Mouse (Mus musculus) MEL (cell line): ENCODE results near the gene Prickle2. TPM values are rescaled to one million over a fixed set of nuclear protein-coding genes. Genes with fewer than 3 reads are reported as not detected.

Experiments used
- DNase-seq: peaks from one replicate; pipeline ENCODE4 v3.0.0; 2011; ENCODE audit warnings: low read depth, low spot score
- H3K27ac ChIP-seq: 2 replicates; pipeline ENCODE4 v1.5.1; 2012; ENCODE audit warnings: low read depth, mild to moderate bottlenecking, control low read depth, low read length, moderate library complexity; ENCODE audit not compliant: control insufficient read depth
- H3K27me3 ChIP-seq, 2 experiments: fragments of 150-350 bp in 1 of 2; sonication (generic) in 1 of 2; 2 replicates each; pipeline ENCODE4 v1.6.1; 2012; ENCODE audit warnings: low read length in 2 of 2, mild to moderate bottlenecking in 2 of 2, improper control_type of control experiment in 1 of 2, moderate library complexity in 1 of 2; ENCODE audit not compliant: insufficient read depth in 2 of 2, control insufficient read depth in 1 of 2
- H3K36me3 ChIP-seq, 2 experiments: 2 replicates each; pipeline ENCODE4 v1.6.1; 2012 to 2014; ENCODE audit warnings: low read length in 2 of 2, improper control_type of control experiment in 1 of 2, inconsistent platforms in 1 of 2, mild to moderate bottlenecking in 1 of 2; ENCODE audit not compliant: insufficient read depth in 2 of 2, control insufficient read depth in 1 of 2
- H3K4me1 ChIP-seq, 2 experiments: fragments of 150-350 bp in 1 of 2; sonication (generic) in 1 of 2; 2 replicates each; pipeline ENCODE4 v1.6.1; 2012; ENCODE audit warnings: low read length in 2 of 2, improper control_type of control experiment in 1 of 2, mild to moderate bottlenecking in 1 of 2; ENCODE audit not compliant: insufficient read depth in 2 of 2, control insufficient read depth in 1 of 2
- H3K4me3 ChIP-seq, 2 experiments: fragments of 150-350 bp in 1 of 2; sonication (generic) in 1 of 2; 2 replicates each; pipeline ENCODE4 v1.5.1; 2012; ENCODE audit warnings: low read depth in 2 of 2, low read length in 2 of 2, mild to moderate bottlenecking in 2 of 2, moderate library complexity in 2 of 2, control low read depth in 1 of 2, improper control_type of control experiment in 1 of 2; ENCODE audit not compliant: control insufficient read depth in 1 of 2, insufficient read depth in 1 of 2
- H3K79me2 ChIP-seq: 2 replicates; pipeline ENCODE4 v1.6.1; 2012; ENCODE audit warnings: mild to moderate bottlenecking, low read length, moderate library complexity; ENCODE audit not compliant: control insufficient read depth, poor library complexity, insufficient read depth
- H3K9ac ChIP-seq: 2 replicates; pipeline ENCODE4 v1.6.1; 2012; ENCODE audit warnings: low read depth, mild to moderate bottlenecking, control low read depth, low read length, moderate library complexity; ENCODE audit not compliant: control insufficient read depth, poor library complexity, severe bottlenecking
- H3K9me3 ChIP-seq: fragments of 150-350 bp; sonication (generic); replicated peaks from 2 replicates; pipeline ENCODE4 v1.6.1; 2012; ENCODE audit warnings: mild to moderate bottlenecking, low read length, improper control_type of control experiment, moderate library complexity; ENCODE audit not compliant: insufficient read depth
- BHLHE40 ChIP-seq: IDR thresholded peaks from 2 replicates; pipeline ENCODE4 v1.6.1; 2012; ENCODE audit warnings: low read depth, mild to moderate bottlenecking, inconsistent platforms, low read length, improper control_type of control experiment, borderline replicate concordance
- CHD1 ChIP-seq: IDR thresholded peaks from 2 replicates; pipeline ENCODE4 v1.6.1; 2012; ENCODE audit warnings: low read depth, mild to moderate bottlenecking, inconsistent platforms, low read length, improper control_type of control experiment
- E2F4 ChIP-seq: IDR thresholded peaks from 2 replicates; pipeline ENCODE4 v1.6.1; 2011; ENCODE audit warnings: low read depth, low read length, improper control_type of control experiment, borderline replicate concordance
- EP300 ChIP-seq, 2 experiments: IDR thresholded peaks; 2 replicates each; pipeline ENCODE4 v1.6.1; 2011; ENCODE audit warnings: improper control_type of control experiment in 2 of 2, low read length in 2 of 2, low read depth in 1 of 2, mild to moderate bottlenecking in 1 of 2
- ETS1 ChIP-seq: IDR thresholded peaks from 2 replicates; pipeline ENCODE4 v1.6.1; 2012; ENCODE audit warnings: low read depth, mild to moderate bottlenecking, inconsistent platforms, low read length, improper control_type of control experiment, moderate library complexity
- GABPA ChIP-seq: IDR thresholded peaks from 2 replicates; pipeline ENCODE4 v1.6.1; 2012; ENCODE audit warnings: low read depth, mild to moderate bottlenecking, inconsistent platforms, low read length, improper control_type of control experiment, moderate library complexity
- HCFC1 ChIP-seq: IDR thresholded peaks from 2 replicates; pipeline ENCODE4 v1.6.1; 2012; ENCODE audit warnings: low read depth, mild to moderate bottlenecking, inconsistent platforms, low read length, improper control_type of control experiment, moderate library complexity
- KAT2A ChIP-seq: conservative IDR thresholded peaks from 2 replicates; pipeline ENCODE4 v1.6.1; 2012; ENCODE audit warnings: low read depth, low read length, improper control_type of control experiment, inconsistent platforms
- MAX ChIP-seq: IDR thresholded peaks from 2 replicates; pipeline ENCODE4 v1.6.1; 2011; ENCODE audit warnings: low read length, improper control_type of control experiment
- MEF2A ChIP-seq: IDR thresholded peaks from 2 replicates; pipeline ENCODE4 v1.6.1; 2014; ENCODE audit warnings: low read depth, mild to moderate bottlenecking, inconsistent platforms, low read length, improper control_type of control experiment; ENCODE audit not compliant: poor library complexity, insufficient replicate concordance, severe bottlenecking; ENCODE audit errors: extremely low read depth
- MYB ChIP-seq: IDR thresholded peaks from 2 replicates; pipeline ENCODE4 v1.6.1; 2011; ENCODE audit warnings: mild to moderate bottlenecking, low read depth, low read length, improper control_type of control experiment
- NRF1 ChIP-seq: IDR thresholded peaks from 2 replicates; pipeline ENCODE4 v1.6.1; 2014; ENCODE audit warnings: low read depth, mild to moderate bottlenecking, inconsistent platforms, low read length, improper control_type of control experiment, moderate library complexity; ENCODE audit not compliant: poor library complexity, insufficient read depth, severe bottlenecking
- POLR2AphosphoS2 ChIP-seq: IDR thresholded peaks from 2 replicates; pipeline ENCODE4 v1.6.1; 2011; ENCODE audit warnings: low read length, improper control_type of control experiment
- POLR2AphosphoS5 ChIP-seq: IDR thresholded peaks from 2 replicates; pipeline ENCODE4 v1.6.1; 2012; ENCODE audit warnings: low read depth, borderline replicate concordance, mild to moderate bottlenecking, inconsistent platforms, low read length, moderate library complexity, mixed read lengths
- RAD21 ChIP-seq: IDR thresholded peaks from 2 replicates; pipeline ENCODE4 v1.6.1; 2011; ENCODE audit warnings: mild to moderate bottlenecking, low read depth, low read length, improper control_type of control experiment
- SIN3A ChIP-seq: IDR thresholded peaks from 2 replicates; pipeline ENCODE4 v1.6.1; 2012; ENCODE audit warnings: low read length, improper control_type of control experiment, inconsistent platforms
- SMC3 ChIP-seq: IDR thresholded peaks from 2 replicates; pipeline ENCODE4 v1.6.1; 2011; ENCODE audit warnings: low read depth, low read length, improper control_type of control experiment
- TBP ChIP-seq: IDR thresholded peaks from 2 replicates; pipeline ENCODE4 v1.8.0; 2011; ENCODE audit warnings: low read depth, low read length, improper control_type of control experiment
- TCF12 ChIP-seq: IDR thresholded peaks from 2 replicates; pipeline ENCODE4 v1.6.1; 2014; ENCODE audit warnings: low read depth, mild to moderate bottlenecking, inconsistent platforms, low read length, improper control_type of control experiment, moderate library complexity
- UBTF ChIP-seq: IDR thresholded peaks from 2 replicates; pipeline ENCODE4 v1.6.1; 2012; ENCODE audit warnings: low read depth, mild to moderate bottlenecking, inconsistent platforms, low read length, improper control_type of control experiment, moderate library complexity, borderline replicate concordance; ENCODE audit not compliant: insufficient read depth
- USF2 ChIP-seq, 2 experiments: IDR thresholded peaks; 2 replicates each; pipeline ENCODE4 v1.6.1; 2011 to 2012; ENCODE audit warnings: improper control_type of control experiment in 2 of 2, low read length in 2 of 2, borderline replicate concordance in 1 of 2, inconsistent platforms in 1 of 2, low read depth in 1 of 2, mild to moderate bottlenecking in 1 of 2; ENCODE audit not compliant: insufficient read depth in 1 of 2
- ZC3H11A ChIP-seq: IDR thresholded peaks from 2 replicates; pipeline ENCODE4 v1.6.1; 2012; ENCODE audit warnings: low read depth, mild to moderate bottlenecking, inconsistent platforms, low read length, improper control_type of control experiment
- ZKSCAN1 ChIP-seq: IDR thresholded peaks from 2 replicates; pipeline ENCODE4 v1.6.1; 2012; ENCODE audit warnings: low read depth, mild to moderate bottlenecking, inconsistent platforms, low read length, improper control_type of control experiment, moderate library complexity
- ZNF384 ChIP-seq: IDR thresholded peaks from 2 replicates; pipeline ENCODE4 v1.6.1; 2012; ENCODE audit warnings: low read depth, mild to moderate bottlenecking, inconsistent platforms, low read length, improper control_type of control experiment
- polyA plus RNA-seq, 2 experiments: library from polyadenylated mRNA; stranded (reverse) in 1 of 2; unstranded in 1 of 2; fragments of >175 nt in 1 of 2; fragments of >200 nt in 1 of 2; gene quantifications; 2 replicates each; pipeline versions ENCODE4 v1.2.1 to v1.2.4; 2012; ENCODE audit warnings: low replicate concordance in 2 of 2, low read depth in 1 of 2; ENCODE audit not compliant: insufficient read length in 2 of 2, insufficient read depth in 1 of 2, missing spikeins in 1 of 2
- total RNA-seq: library from RNA; depleted of rRNA; stranded (reverse); fragments of 300-350 nt; gene quantifications from 2 replicates; pipeline ENCODE4 v1.2.3, GENCODE M21; 2012

Prickle2 gene
- total and polyA plus RNA-seq, 3 experiments = not detected

DNA sequence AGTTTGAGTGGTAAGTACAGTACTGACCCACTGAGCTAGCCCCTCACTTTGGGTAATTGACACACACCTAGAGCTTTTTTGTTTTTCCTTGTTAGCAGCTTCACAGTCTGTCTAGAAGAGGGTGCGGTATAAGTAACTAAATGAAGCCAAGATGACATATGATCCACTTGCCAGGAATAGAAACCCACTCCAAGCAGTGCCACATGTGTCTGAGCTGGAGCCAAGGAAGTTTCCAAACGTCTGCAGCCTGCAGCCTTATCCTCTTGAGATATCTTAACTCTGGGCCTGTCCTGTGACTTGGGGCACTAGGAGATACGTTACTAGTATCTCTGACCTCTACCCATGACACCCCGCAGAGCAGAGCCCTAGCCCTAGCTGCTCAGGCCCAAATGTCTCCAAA, 43.5 kb upstream of the Prickle2 start:
- Histone ChIP-seq H3K27me3 (no peaks in the 10 kb centered on the region), H3K27ac (no peak overlapping the region), H3K9me3 (no peaks in the 10 kb centered on the region), H3K4me1 (no peaks in the 10 kb centered on the region), H3K79me2 (no peaks in the 10 kb centered on the region), H3K9ac (no peak overlapping the region), H3K4me3 (no peak overlapping the region), H3K36me3 (no peaks in the 10 kb centered on the region)
- no peak for DNase-seq
- TF ChIP-seq TCF12 = no peak
- TF ChIP-seq NRF1 = no peak
- no peak for TF ChIP-seq SIN3A
- TF ChIP-seq ETS1 = no peak
- no peak for TF ChIP-seq MYB
- TF ChIP-seq MAX = no peak
- TF ChIP-seq ZNF384 = no peak
- TF ChIP-seq MEF2A = no peak
- TF ChIP-seq USF2 (IDR thresholded peaks at IDR 0.05; ENCODE audit: borderline replicate concordance in 1 of 2, insufficient read depth in 1 of 2, low read depth in 1 of 2, low read length in 2 of 2) = no peak
- no peak for TF ChIP-seq RAD21
- TF ChIP-seq TBP = no peak
- no peak for TF ChIP-seq CHD1
- TF ChIP-seq SMC3 = no peak
- TF ChIP-seq ZKSCAN1 = no peak
- TF ChIP-seq UBTF = no peak
- no peak for TF ChIP-seq BHLHE40
- TF ChIP-seq HCFC1 = no peak

DNA sequence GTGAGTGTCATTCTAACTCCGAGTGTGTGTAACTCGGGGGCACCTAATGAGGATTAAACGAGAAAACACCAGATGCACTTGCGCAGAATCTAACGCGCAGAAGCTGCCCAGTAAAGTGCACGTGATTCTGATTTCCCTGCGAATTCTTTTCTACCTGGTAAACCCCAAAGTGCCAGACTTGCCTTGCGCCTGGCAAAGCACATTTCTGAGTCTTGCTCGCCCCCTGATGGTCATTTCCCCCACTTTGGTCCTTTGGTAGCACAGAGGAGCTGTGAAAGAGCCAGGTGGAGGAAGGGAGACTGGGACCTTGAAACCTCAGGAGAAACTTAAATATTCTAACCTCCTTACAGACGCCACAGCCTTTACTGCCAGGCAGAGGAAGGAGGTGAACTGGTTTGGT, 37.6 kb upstream of the Prickle2 start:
- H3K4me3 ChIP-seq = no peak overlapping the region
- H3K36me3 ChIP-seq = no peaks in the 10 kb centered on the region
- H3K79me2 ChIP-seq = no peaks in the 10 kb centered on the region
- no peak for TF ChIP-seq POLR2AphosphoS5
- TF ChIP-seq BHLHE40 = no peak
- no peak for TF ChIP-seq ZC3H11A
- TF ChIP-seq POLR2AphosphoS2 = no peak
- no peak for TF ChIP-seq GABPA
- TF ChIP-seq SIN3A = no peak
- TF ChIP-seq EP300 (IDR thresholded peaks at IDR 0.05; ENCODE audit: low read depth in 1 of 2, low read length in 2 of 2) = no peak
- TF ChIP-seq SMC3 = no peak
- TF ChIP-seq KAT2A = no peak
- TF ChIP-seq E2F4 = no peak
- TF ChIP-seq TBP = no peak
- H3K4me1 ChIP-seq = no peaks in the 10 kb centered on the region
- H3K9me3 ChIP-seq = no peaks in the 10 kb centered on the region
- no peaks in the 10 kb centered on the region for H3K27me3 ChIP-seq
- no peak overlapping the region for H3K27ac ChIP-seq
- H3K9ac ChIP-seq = no peak overlapping the region
- no peak for DNase-seq
